In the genomic region with DNA sequence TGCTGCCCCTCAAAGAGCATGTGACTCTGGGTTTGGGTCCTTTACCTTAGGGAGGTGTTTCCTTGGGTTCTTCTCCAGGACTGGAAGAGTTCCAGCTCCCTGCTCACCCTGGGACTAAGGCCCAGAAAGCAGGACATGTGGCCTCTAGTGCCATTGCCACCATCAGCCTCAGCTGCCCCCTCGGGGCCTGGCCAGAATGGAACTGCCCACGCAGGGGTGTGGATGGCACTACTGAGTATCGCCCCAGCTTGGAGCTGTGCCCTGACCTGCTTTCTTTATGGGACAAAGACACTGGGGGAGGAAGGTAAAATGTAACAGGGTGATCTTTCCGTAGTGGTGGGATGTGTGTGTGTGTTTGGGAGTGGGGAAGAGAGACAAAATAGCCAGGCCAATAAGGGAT, we compare ENCODE assay signal across 13 mouse cellular contexts. TPM values are rescaled to one million over a fixed set of nuclear protein-coding genes. Genes with fewer than 3 reads are reported as not detected.
DNase-seq lines count a peak whose midpoint lies in the region; ATAC-seq and TF ChIP-seq lines count a peak whose summit lies in the region.
"Had no signal": no experiment of that assay in that cellular context is flagged by ENCODE, and none has a peak within 500 bp of the region (broad histone marks: within the 10 kb centered on the region; RNA-seq: fewer than 3 reads in every experiment).

No protein-coding gene starts in this region.

- TF ChIP-seq CTCF in intestine, postnatal 0 days (IDR thresholded peaks at IDR 0.05; ENCODE audit: low read depth): no peak
- no peak for TF ChIP-seq CTCF in cerebellum, adult 2 months (IDR thresholded peaks at IDR 0.05; ENCODE audit: borderline replicate concordance, insufficient read depth, low read depth, low read length)
- TF ChIP-seq CTCF in heart, postnatal 0 days (IDR thresholded peaks at IDR 0.05; ENCODE audit: low read depth): no peak

- 76% methylated on average over 4 of the region's 4 CpGs for WGBS in intestine, embryonic 14.5 days
- 80% methylated on average over 4 of the region's 4 CpGs for WGBS in intestine, postnatal 0 days
- WGBS in cerebellum, adult 2 months: 16% methylated on average over 4 of the region's 4 CpGs
- 61% methylated on average over 4 of the region's 4 CpGs for WGBS in heart, postnatal 0 days
- WGBS in midbrain, embryonic 10.5 days: 87% methylated on average over 4 of the region's 4 CpGs
- 85% methylated on average over 4 of the region's 4 CpGs for WGBS in midbrain, embryonic 14.5 days

- peaks cover 29% of the 10 kb centered on the region for H3K4me1 ChIP-seq in intestine, embryonic 14.5 days (replicated peaks; ENCODE audit: control insufficient read depth, insufficient read depth, low read length)
- no peaks in the 10 kb centered on the region for H3K4me1 ChIP-seq in intestine, postnatal 0 days (replicated peaks; ENCODE audit: control insufficient read depth, insufficient read depth, low read length)
- peaks cover 17% of the 10 kb centered on the region for H3K4me1 ChIP-seq in cerebellum, adult 2 months (ENCODE audit: control insufficient read depth, insufficient read depth, low read length)
- peaks cover 21% of the 10 kb centered on the region for H3K4me1 ChIP-seq in heart, postnatal 0 days (ENCODE audit: control insufficient read depth, insufficient read depth)
- H3K4me1 ChIP-seq in midbrain, embryonic 10.5 days: peaks cover 15% of the 10 kb centered on the region
- H3K4me1 ChIP-seq in midbrain, embryonic 14.5 days (ENCODE audit: control insufficient read depth, insufficient read depth, low read length): no peaks in the 10 kb centered on the region

- no peaks in the 10 kb centered on the region for H3K36me3 ChIP-seq in intestine, embryonic 14.5 days (ENCODE audit: control insufficient read depth, insufficient read depth, low read length)
- H3K36me3 ChIP-seq in intestine, postnatal 0 days (ENCODE audit: control insufficient read depth, insufficient read depth): no peaks in the 10 kb centered on the region
- no peaks in the 10 kb centered on the region for H3K36me3 ChIP-seq in heart, postnatal 0 days (replicated peaks; ENCODE audit: control insufficient read depth, insufficient read depth, low read length)
- H3K36me3 ChIP-seq in midbrain, embryonic 10.5 days: no peaks in the 10 kb centered on the region
- H3K36me3 ChIP-seq in midbrain, embryonic 14.5 days (ENCODE audit: control insufficient read depth, insufficient read depth, low read length): no peaks in the 10 kb centered on the region
- H3K36me3 ChIP-seq: midbrain, embryonic 12.5 days had no signal

- H3K27me3 ChIP-seq in intestine, embryonic 14.5 days (replicated peaks; ENCODE audit: control insufficient read depth, insufficient read depth, low read length): no peaks in the 10 kb centered on the region
- no peaks in the 10 kb centered on the region for H3K27me3 ChIP-seq in intestine, postnatal 0 days (replicated peaks; ENCODE audit: control insufficient read depth, insufficient read depth, low read length)
- no peaks in the 10 kb centered on the region for H3K27me3 ChIP-seq in cerebellum, adult 2 months (ENCODE audit: control insufficient read depth, insufficient read depth, low read length)
- no peaks in the 10 kb centered on the region for H3K27me3 ChIP-seq in heart, postnatal 0 days (ENCODE audit: control insufficient read depth, insufficient read depth, low read length)
- H3K27me3 ChIP-seq in midbrain, embryonic 10.5 days (ENCODE audit: low read depth, poor library complexity, severe bottlenecking): no peaks in the 10 kb centered on the region
- no peaks in the 10 kb centered on the region for H3K27me3 ChIP-seq in midbrain, embryonic 14.5 days (ENCODE audit: control insufficient read depth, insufficient read depth, low read length)

- TF ChIP-seq POLR2A in cerebellum, adult 2 months (IDR thresholded peaks at IDR 0.05; ENCODE audit: borderline replicate concordance, insufficient read depth, low read length): no peak

- peaks cover 9% of the 10 kb centered on the region for H3K9me3 ChIP-seq in intestine, embryonic 14.5 days (ENCODE audit: control insufficient read depth, low read length)
- no peaks in the 10 kb centered on the region for H3K9me3 ChIP-seq in intestine, postnatal 0 days (ENCODE audit: control insufficient read depth)
- H3K9me3 ChIP-seq in heart, postnatal 0 days (replicated peaks; ENCODE audit: control insufficient read depth, low read length): peaks cover 15% of the 10 kb centered on the region
- peaks cover 19% of the 10 kb centered on the region for H3K9me3 ChIP-seq in midbrain, embryonic 10.5 days (replicated peaks)
- peaks cover 6% of the 10 kb centered on the region for H3K9me3 ChIP-seq in midbrain, embryonic 14.5 days (ENCODE audit: control insufficient read depth, low read length)

- TF ChIP-seq EP300 in heart, postnatal 0 days (IDR thresholded peaks at IDR 0.05; ENCODE audit: low read depth): no peak

- DNase-seq in intestine, embryonic 14.5 days (ENCODE audit: low spot score): no peak
- DNase-seq in Muller cell, postnatal 12 days (ENCODE audit: inconsistent ontology term): peak; percentile 62
- peak; percentile 27 to 51 for DNase-seq in cerebellum, adult 2 months
- DNase-seq in heart, postnatal 0 days (ENCODE audit: low spot score): no peak
- DNase-seq in T-cell, adult 2 months (ENCODE audit: low spot score): no peak
- DNase-seq in midbrain, embryonic 10.5 days (ENCODE audit: low spot score): no peak
- no peak for DNase-seq in midbrain, embryonic 14.5 days
- DNase-seq: thymus, postnatal 14 days had no signal

- H3K4me3 ChIP-seq in intestine, embryonic 14.5 days (ENCODE audit: low read depth, low read length): no peak overlapping the region
- H3K4me3 ChIP-seq in intestine, postnatal 0 days (ENCODE audit: low read depth, low read length): no peak overlapping the region
- no peak overlapping the region for H3K4me3 ChIP-seq in cerebellum, adult 2 months (replicated peaks; ENCODE audit: insufficient read depth, low read depth, low read length)
- no peak overlapping the region for H3K4me3 ChIP-seq in heart, postnatal 0 days (ENCODE audit: low read depth, low read length)
- no peak overlapping the region for H3K4me3 ChIP-seq in midbrain, embryonic 10.5 days
- no peak overlapping the region for H3K4me3 ChIP-seq in midbrain, embryonic 14.5 days (replicated peaks; ENCODE audit: low read depth, low read length)
- H3K4me3 ChIP-seq: midbrain, embryonic 12.5 days had no signal

- no peak overlapping the region for H3K9ac ChIP-seq in intestine, embryonic 14.5 days (ENCODE audit: low read length)
- H3K9ac ChIP-seq in intestine, postnatal 0 days (ENCODE audit: low read depth, low read length): no peak overlapping the region
- no peak overlapping the region for H3K9ac ChIP-seq in heart, postnatal 0 days (replicated peaks; ENCODE audit: low read depth, low read length)
- no peak overlapping the region for H3K9ac ChIP-seq in midbrain, embryonic 14.5 days (replicated peaks; ENCODE audit: low read length)
- H3K9ac ChIP-seq: hindbrain, embryonic 14.5 days; liver, embryonic 14.5 days; midbrain, embryonic 12.5 days had no signal

- peak overlapping the region; percentile 32; the same call in 1 of the 2 replicates for H3K4me2 ChIP-seq in intestine, embryonic 14.5 days (ENCODE audit: low read length)
- H3K4me2 ChIP-seq in intestine, postnatal 0 days (replicated peaks; ENCODE audit: low read depth): no peak overlapping the region
- H3K4me2 ChIP-seq in heart, postnatal 0 days (ENCODE audit: low read depth, low read length): no peak overlapping the region
- no peak overlapping the region for H3K4me2 ChIP-seq in midbrain, embryonic 14.5 days (ENCODE audit: low read length)
- H3K4me2 ChIP-seq: hindbrain, embryonic 14.5 days; midbrain, embryonic 12.5 days had no signal

- H3K27ac ChIP-seq in intestine, embryonic 14.5 days (ENCODE audit: low read depth): peak overlapping the region; percentile 80
- no peak overlapping the region for H3K27ac ChIP-seq in intestine, postnatal 0 days (ENCODE audit: low read depth, low read length)
- no peak overlapping the region for H3K27ac ChIP-seq in cerebellum, adult 2 months (ENCODE audit: insufficient read depth, low read length)
- peak overlapping the region; percentile 47 for H3K27ac ChIP-seq in heart, postnatal 0 days (ENCODE audit: low read depth)
- no peak overlapping the region for H3K27ac ChIP-seq in midbrain, embryonic 10.5 days (replicated peaks)
- no peak overlapping the region for H3K27ac ChIP-seq in midbrain, embryonic 14.5 days (replicated peaks; ENCODE audit: low read depth, low read length)
- H3K27ac ChIP-seq: hindbrain, embryonic 14.5 days; liver, embryonic 14.5 days; midbrain, embryonic 12.5 days had no signal

- ATAC-seq in intestine, embryonic 14.5 days (replicated peaks; ENCODE audit: low FRiP score, low TSS enrichment, low read depth): no peak
- no peak for ATAC-seq in intestine, postnatal 0 days
- no peak for ATAC-seq in heart, postnatal 0 days (ENCODE audit: insufficient read depth, low read depth)
- no peak for ATAC-seq in midbrain, embryonic 14.5 days (ENCODE audit: low FRiP score, low TSS enrichment)

RNA-seq across cellular contexts. Expression of gene Col13a1, which starts 59.4 kb away (rescaled TPM):
- 6.0 and 7.4 TPM in 2 replicates for polyA plus RNA-seq in intestine, embryonic 14.5 days (2014; fragmentation: Nextera tagmentation; extraction: Ambion mirVana)
- polyA plus RNA-seq in intestine, postnatal 0 days (2015; fragmentation: Nextera tagmentation; extraction: Ambion mirVana): 5.4 and 5.7 TPM in 2 replicates
- polyA plus RNA-seq in cerebellum, adult 2 months (2012; rRNA removed): 1.8 and 2.7 TPM in 2 replicates
- total RNA-seq in heart, postnatal 0 days (2014; rRNA removed; ENCODE audit: low replicate concordance): 6.5 and 11.7 TPM in 2 replicates
- polyA plus RNA-seq in heart, postnatal 0 days (2015; fragmentation: Nextera tagmentation; extraction: Ambion mirVana): 2.3 and 2.5 TPM in 2 replicates
- polyA plus RNA-seq in midbrain, embryonic 10.5 days (2016; fragmentation: Nextera tagmentation; extraction: Ambion mirVana): 3.6 TPM in 2 replicates
- polyA plus RNA-seq in midbrain, embryonic 14.5 days (2014; fragmentation: Nextera tagmentation; extraction: Ambion mirVana): 0.12 and 1.5 TPM in 2 replicates
- total RNA-seq: neutrophil, adult 5-6 weeks had no signal

Comparison
In these comparisons a context has a peak if more than half of its experiments do, and no peak if none do; other contexts are left out.
1. H3K27ac ChIP-seq: peak in intestine, embryonic 14.5 days (single experiment) and heart, postnatal 0 days (single experiment); none in intestine, postnatal 0 days (single experiment), cerebellum, adult 2 months (single experiment), midbrain, embryonic 10.5 days (single experiment) and midbrain, embryonic 14.5 days (single experiment).
2. DNase-seq: peak in Muller cell, postnatal 12 days (single experiment) and cerebellum, adult 2 months (2 of 2); none in intestine, embryonic 14.5 days (single experiment), heart, postnatal 0 days (single experiment), T-cell, adult 2 months (single experiment), midbrain, embryonic 10.5 days (single experiment) and midbrain, embryonic 14.5 days (single experiment).